Mouse (Mus musculus) kidney, adult 2 months (tissue): ENCODE data around the gene Il17re.

Experiments
- CTCF ChIP-seq: fragments of 200-500 bp; conservative IDR thresholded peaks from 2 replicates; pipeline ENCODE4 v1.5.1; 2011; ENCODE audit warnings: low read depth, mild to moderate bottlenecking, control low read depth, low read length, moderate library complexity, mixed read lengths; ENCODE audit not compliant: insufficient read depth, insufficient read length
- POLR2A ChIP-seq: fragments of 200-500 bp; IDR thresholded peaks from one replicate; pipeline ENCODE4 v1.6.1; 2011; ENCODE audit warnings: low read depth, low read length, control low read depth

- no peak for TF ChIP-seq CTCF
- TF ChIP-seq POLR2A: no peak
Observed at GRCm38 (mm10) chr6:113507130-113507529, 48.8 kb downstream of the Il17re start.
